Comparison of ENCODE assay signal across 21 mouse cellular contexts in the genomic region with DNA sequence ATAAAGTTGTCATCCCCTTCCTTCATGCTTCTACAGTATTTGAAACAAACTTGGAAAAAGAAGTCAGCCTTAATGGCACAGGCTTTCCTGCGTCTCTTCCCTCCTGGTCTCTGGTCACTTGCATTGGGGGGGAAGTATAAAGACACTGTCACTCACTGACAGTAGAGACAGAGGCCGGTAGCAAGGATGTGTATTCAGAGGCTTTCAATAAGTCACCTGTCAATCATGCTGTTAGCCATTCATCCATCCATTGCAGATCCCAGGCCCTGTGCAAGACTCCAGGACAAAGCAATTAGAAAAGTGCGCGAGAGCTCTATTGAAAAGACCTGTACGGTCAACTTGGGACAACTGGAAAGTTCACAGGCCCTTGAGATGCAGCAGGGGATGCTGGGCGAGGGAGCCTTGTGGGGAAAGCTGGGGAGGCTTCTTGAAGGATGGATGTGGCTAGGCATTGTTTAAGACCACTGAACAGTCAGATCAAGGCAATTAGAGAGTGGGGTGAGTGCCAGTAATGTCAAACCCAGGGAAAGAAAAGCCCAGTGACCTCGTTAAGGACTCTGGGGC.
DNase-seq lines count a peak whose midpoint lies in the region; ATAC-seq lines count a peak whose summit lies in the region.
"Had no signal": no experiment of that assay in that cellular context is flagged by ENCODE, and none has a peak within 500 bp of the region (broad histone marks: within the 10 kb centered on the region; RNA-seq: fewer than 3 reads in every experiment).

No protein-coding gene starts in this region.

- no peak overlapping the region for H3K4me2 ChIP-seq in midbrain, embryonic 11.5 days
- H3K4me2 ChIP-seq in midbrain, embryonic 14.5 days (ENCODE audit: low read length): no peak overlapping the region
- H3K4me2 ChIP-seq: embryonic facial prominence, embryonic 13.5 days; heart, embryonic 13.5 days; hindbrain, embryonic 15.5 days had no signal

- H3K9ac ChIP-seq in midbrain, embryonic 11.5 days (ENCODE audit: low read length): no peak overlapping the region
- H3K9ac ChIP-seq in midbrain, embryonic 14.5 days (replicated peaks; ENCODE audit: low read length): no peak overlapping the region
- H3K9ac ChIP-seq: embryonic facial prominence, embryonic 13.5 days; heart, embryonic 13.5 days; hindbrain, embryonic 15.5 days had no signal

- WGBS in midbrain, embryonic 11.5 days: 35% methylated on average over 7 of the region's 7 CpGs
- WGBS in midbrain, embryonic 14.5 days: 16% methylated on average over 7 of the region's 7 CpGs

- intact Hi-C loops in heart, postnatal 14 days (cut with DNase I): no loop called here

- peak; percentile 69 for ATAC-seq in midbrain, embryonic 11.5 days (ENCODE audit: low FRiP score)
- ATAC-seq in midbrain, embryonic 14.5 days (ENCODE audit: low FRiP score, low TSS enrichment): no peak
- ATAC-seq: inflammation-experienced regulatory T-cells, adult 6 months; intestine, postnatal 0 days had no signal

- H3K4me1 ChIP-seq in midbrain, embryonic 11.5 days (ENCODE audit: control insufficient read depth, insufficient read depth, low read length): peaks cover 4% of the 10 kb centered on the region; the same call in 1 of the 2 replicates
- no peaks in the 10 kb centered on the region for H3K4me1 ChIP-seq in midbrain, embryonic 14.5 days (ENCODE audit: control insufficient read depth, insufficient read depth, low read length)
- H3K4me1 ChIP-seq: heart, embryonic 13.5 days; hindbrain, embryonic 15.5 days had no signal

- H3K36me3 ChIP-seq in midbrain, embryonic 11.5 days (ENCODE audit: control insufficient read depth, insufficient read depth, low read length): no peaks in the 10 kb centered on the region
- no peaks in the 10 kb centered on the region for H3K36me3 ChIP-seq in midbrain, embryonic 14.5 days (ENCODE audit: control insufficient read depth, insufficient read depth, low read length)
- H3K36me3 ChIP-seq: embryonic facial prominence, embryonic 13.5 days; G1E; heart, embryonic 13.5 days; hindbrain, embryonic 15.5 days had no signal

- no peaks in the 10 kb centered on the region for H3K27me3 ChIP-seq in midbrain, embryonic 11.5 days (ENCODE audit: control insufficient read depth, insufficient read depth, low read length)
- H3K27me3 ChIP-seq in midbrain, embryonic 14.5 days (ENCODE audit: control insufficient read depth, insufficient read depth, low read length): no peaks in the 10 kb centered on the region
- H3K27me3 ChIP-seq: embryonic facial prominence, embryonic 13.5 days; heart, embryonic 13.5 days; hindbrain, embryonic 15.5 days had no signal

- no peak overlapping the region for H3K4me3 ChIP-seq in midbrain, embryonic 11.5 days (ENCODE audit: low read depth, low read length)
- H3K4me3 ChIP-seq in midbrain, embryonic 14.5 days (replicated peaks; ENCODE audit: low read depth, low read length): no peak overlapping the region
- H3K4me3 ChIP-seq: embryonic facial prominence, embryonic 13.5 days; gastrocnemius, adult 2 months; heart, embryonic 13.5 days; hindbrain, embryonic 15.5 days had no signal

- no peak overlapping the region for H3K27ac ChIP-seq in midbrain, embryonic 11.5 days (ENCODE audit: low read depth, low read length)
- H3K27ac ChIP-seq in midbrain, embryonic 14.5 days (replicated peaks; ENCODE audit: low read depth, low read length): no peak overlapping the region
- H3K27ac ChIP-seq: embryonic facial prominence, embryonic 13.5 days; gastrocnemius, adult 2 months; heart, embryonic 13.5 days; hindbrain, embryonic 15.5 days had no signal

- DNase-seq in heart, adult 11 months: peak; percentile 58
- no peak for DNase-seq in heart, postnatal 14 days
- DNase-seq in midbrain, embryonic 11.5 days (ENCODE audit: low spot score, missing footprints): no peak
- no peak for DNase-seq in midbrain, embryonic 14.5 days
- DNase-seq in embryo, embryonic 9.5 days (ENCODE audit: extremely low spot score): peak; percentile 28
- DNase-seq in retina, postnatal 1 day: peak; percentile 69
- no peak for DNase-seq in thymus, postnatal 10 days (ENCODE audit: low spot score in 2 of 2)
- no peak for DNase-seq in natural killer cell, adult 2 months (ENCODE audit: low spot score in 2 of 2)
- DNase-seq: adrenal gland, postnatal 10 days; cerebellum, adult 11 months; cerebellum, adult 8-10 months; cerebellum, postnatal 14 days; gastrocnemius, adult 2 months; gastrocnemius, postnatal 25 days; heart, postnatal 4 days had no signal

- no peaks in the 10 kb centered on the region for H3K9me3 ChIP-seq in midbrain, embryonic 11.5 days (ENCODE audit: control insufficient read depth, low read length)
- H3K9me3 ChIP-seq in midbrain, embryonic 14.5 days (ENCODE audit: control insufficient read depth, low read length): no peaks in the 10 kb centered on the region
- H3K9me3 ChIP-seq: embryonic facial prominence, embryonic 13.5 days; G1E; heart, embryonic 13.5 days; hindbrain, embryonic 15.5 days had no signal

Comparison
In these comparisons a context has a peak if more than half of its experiments do, and no peak if none do; other contexts are left out.
1. DNase-seq: peak in heart, adult 11 months (single experiment), embryo, embryonic 9.5 days (single experiment) and retina, postnatal 1 day (single experiment); none in heart, postnatal 14 days (0 of 2), midbrain, embryonic 11.5 days (single experiment), midbrain, embryonic 14.5 days (single experiment), thymus, postnatal 10 days (0 of 2) and natural killer cell, adult 2 months (0 of 2).